9 mouse cellular contexts compared by ENCODE assay signal in genomic region chr10:43751881-43752675, GRCm38 (mm10).
DNase-seq lines count a peak whose midpoint lies in the region; ATAC-seq and TF ChIP-seq lines count a peak whose summit lies in the region.
"Had no signal": no experiment of that assay in that cellular context is flagged by ENCODE, and none has a peak within 500 bp of the region (broad histone marks: within the 10 kb centered on the region; RNA-seq: fewer than 3 reads in every experiment).

No protein-coding gene starts in this region.

- TF ChIP-seq CTCF in lung, adult 2 months (IDR thresholded peaks at IDR 0.05; ENCODE audit: insufficient read depth, low read length): no peak

- no peaks in the 10 kb centered on the region for H3K27me3 ChIP-seq in heart, embryonic 12.5 days (replicated peaks)
- no peaks in the 10 kb centered on the region for H3K27me3 ChIP-seq in kidney, embryonic 16.5 days (ENCODE audit: insufficient read depth, low read length)

- DNase-seq in lung, adult 18-20 months: peak; percentile 62 to 66
- no peak for DNase-seq in lung, adult 2 months
- DNase-seq in cerebellum, postnatal 10 days: peak; percentile 85 to 90
- peak; percentile 79 to 88 for DNase-seq in lung, postnatal 4 days
- peak; percentile 87 to 90 for DNase-seq in spleen, postnatal 36 days (ENCODE audit: low spot score in 2 of 2)
- DNase-seq in urinary bladder, adult 2 months (ENCODE audit: low spot score): no peak

- no peak overlapping the region for H3K9ac ChIP-seq in heart, embryonic 12.5 days
- 0 out of 2 replicates have a peak overlapping the region, but pooled peaks have one; percentile 2 for H3K9ac ChIP-seq in kidney, embryonic 16.5 days (replicated peaks; ENCODE audit: low read length)

- no peaks in the 10 kb centered on the region for H3K4me1 ChIP-seq in lung, adult 2 months (ENCODE audit: control insufficient read depth, insufficient read depth, low read length)
- peaks cover 14% of the 10 kb centered on the region for H3K4me1 ChIP-seq in heart, embryonic 12.5 days (replicated peaks)
- H3K4me1 ChIP-seq in kidney, embryonic 16.5 days (ENCODE audit: insufficient read depth, low read length): peaks cover 24% of the 10 kb centered on the region

- no peak for TF ChIP-seq POLR2A in lung, adult 2 months (IDR thresholded peaks at IDR 0.05; ENCODE audit: borderline replicate concordance, extremely low read depth, low read depth, low read length)

- H3K27ac ChIP-seq in heart, embryonic 12.5 days (ENCODE audit: poor library complexity, severe bottlenecking): no peak overlapping the region
- peak overlapping the region; percentile 79 for H3K27ac ChIP-seq in kidney, embryonic 16.5 days (ENCODE audit: low read length)
- H3K27ac ChIP-seq: left cerebral cortex, adult 2 months had no signal

- no peak overlapping the region for H3K4me2 ChIP-seq in heart, embryonic 12.5 days
- H3K4me2 ChIP-seq in kidney, embryonic 16.5 days (replicated peaks; ENCODE audit: low read depth, low read length): no peak overlapping the region

- 53% methylated on average over 5 of the region's 5 CpGs for WGBS in lung, adult 2 months
- 38% methylated on average over 5 of the region's 5 CpGs for WGBS in heart, embryonic 12.5 days
- WGBS in kidney, embryonic 16.5 days: 40% methylated on average over 5 of the region's 5 CpGs

- H3K9me3 ChIP-seq in heart, embryonic 12.5 days (replicated peaks): no peaks in the 10 kb centered on the region
- H3K9me3 ChIP-seq in kidney, embryonic 16.5 days (ENCODE audit: low read length): no peaks in the 10 kb centered on the region

- no peaks in the 10 kb centered on the region for H3K36me3 ChIP-seq in heart, embryonic 12.5 days
- no peaks in the 10 kb centered on the region for H3K36me3 ChIP-seq in kidney, embryonic 16.5 days (ENCODE audit: insufficient read depth, low read length)

- peak; percentile 59 for ATAC-seq in heart, embryonic 12.5 days (ENCODE audit: insufficient number of reproducible peaks, low FRiP score)
- peak; percentile 95 for ATAC-seq in kidney, embryonic 16.5 days (ENCODE audit: low FRiP score, low TSS enrichment)

- H3K4me3 ChIP-seq in lung, adult 2 months (replicated peaks; ENCODE audit: extremely low read depth, low read depth, low read length): no peak overlapping the region
- no peak overlapping the region for H3K4me3 ChIP-seq in heart, embryonic 12.5 days
- H3K4me3 ChIP-seq in kidney, embryonic 16.5 days (ENCODE audit: low read length): no peak overlapping the region
- H3K4me3 ChIP-seq: left cerebral cortex, adult 2 months had no signal

Comparison
In these comparisons a context has a peak if more than half of its experiments do, and no peak if none do; other contexts are left out.
1. DNase-seq: peak in lung, adult 18-20 months (2 of 2), cerebellum, postnatal 10 days (2 of 2), lung, postnatal 4 days (2 of 2) and spleen, postnatal 36 days (2 of 2); none in lung, adult 2 months (single experiment) and urinary bladder, adult 2 months (single experiment).